Mouse (Mus musculus): Measurements from ENCODE around the gene Nlgn3.

DNA sequence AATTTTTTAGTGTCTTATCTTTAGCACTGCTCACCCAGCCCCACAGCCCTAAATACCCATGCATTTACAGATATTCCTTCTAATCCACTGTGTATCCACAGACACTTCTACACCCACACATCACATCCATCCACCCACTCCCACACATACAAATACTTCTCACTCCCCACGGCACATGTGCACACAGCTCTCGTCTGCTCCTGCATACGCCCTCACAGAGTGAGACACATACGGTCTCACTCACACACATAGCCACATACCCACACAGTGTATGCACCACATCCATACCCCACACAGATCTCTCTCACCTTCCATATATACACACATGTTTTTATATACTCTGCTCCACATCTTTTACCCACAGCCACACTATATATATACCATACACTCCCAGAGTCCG is 10.3 kb downstream of the Nlgn3 start:
- TF ChIP-seq GABPA (IDR thresholded peaks at IDR 0.05; ENCODE audit: insufficient replicate concordance, low read depth, low read length) (no peak), MEF2A (IDR thresholded peaks at IDR 0.05; ENCODE audit: borderline replicate concordance, low read depth, low read length) (no peak), CTCF (conservative IDR thresholded peaks at IDR 0.05 in 1 of 2, IDR thresholded peaks at IDR 0.05 in 1 of 2; ENCODE audit: low read depth in 2 of 2, low read length in 2 of 2) (no peak)
